Mouse (Mus musculus): ENCODE measurements around the gene Uggt1. TPM values are rescaled to one million over a fixed set of nuclear protein-coding genes. Genes with fewer than 3 reads are reported as not detected.

Gene Uggt1
- 10 to 100 TPM; 38.4 to 40.3 TPM for total RNA-seq (2021)
- long read RNA-seq, experiment 1, full-length matches to known transcripts: 12 of 24 reads
- long read RNA-seq, experiment 1, partial matches to known transcripts: 4 of 24 reads
- long read RNA-seq, experiment 1, other reads (novel, unspliced or antisense): 8 of 24 reads
- long read RNA-seq, experiment 2, full-length matches to known transcripts: 22 of 38 reads
- long read RNA-seq, experiment 2, partial matches to known transcripts: 6 of 38 reads
- long read RNA-seq, experiment 2, other reads (novel, unspliced or antisense): 10 of 38 reads

- peak; percentile 76 to 92 for DNase-seq (ENCODE audit: low spot score in 2 of 2)
Observed at GRCm38 (mm10) chr1:36244058-36244827, at the start of gene Uggt1. Gene Uggt1 (minus strand): TSS chr1:36244720.

- no peak for DNase-seq (ENCODE audit: low spot score in 2 of 2)
Observed at GRCm38 (mm10) chr1:36293470-36293869, 49.0 kb upstream of the Uggt1 start.

GRCm38 (mm10) chr1:36281849-36282248 is 37.3 kb upstream of the Uggt1 start:
- no peak for DNase-seq (ENCODE audit: low spot score in 2 of 2)

- no peak for DNase-seq (ENCODE audit: low spot score in 2 of 2)
Observed at GRCm38 (mm10) chr1:36280938-36281337, 36.4 kb upstream of the Uggt1 start.

DNA sequence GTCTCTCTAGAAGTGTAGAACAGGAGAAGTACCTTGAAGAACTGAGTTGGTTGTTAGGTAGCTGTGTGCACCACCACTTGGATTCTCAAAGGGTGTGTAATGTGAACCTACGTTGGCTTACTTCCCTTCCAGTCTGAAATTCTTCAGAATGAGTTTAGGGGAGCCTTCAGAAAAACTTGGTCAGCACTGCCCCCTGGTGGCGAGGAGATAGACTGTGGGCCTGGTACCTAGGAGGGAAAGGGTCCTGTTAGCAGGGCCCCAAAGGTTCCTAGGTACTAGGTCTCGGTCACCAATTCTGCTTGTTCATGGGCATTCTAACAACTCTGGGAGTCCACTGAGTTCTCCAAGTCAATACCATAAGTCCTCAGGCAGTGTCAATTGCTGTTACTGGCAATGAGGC is 34.7 kb upstream of the Uggt1 start:
- DNase-seq (ENCODE audit: low spot score in 2 of 2): peak; percentile 63 to 84

DNA sequence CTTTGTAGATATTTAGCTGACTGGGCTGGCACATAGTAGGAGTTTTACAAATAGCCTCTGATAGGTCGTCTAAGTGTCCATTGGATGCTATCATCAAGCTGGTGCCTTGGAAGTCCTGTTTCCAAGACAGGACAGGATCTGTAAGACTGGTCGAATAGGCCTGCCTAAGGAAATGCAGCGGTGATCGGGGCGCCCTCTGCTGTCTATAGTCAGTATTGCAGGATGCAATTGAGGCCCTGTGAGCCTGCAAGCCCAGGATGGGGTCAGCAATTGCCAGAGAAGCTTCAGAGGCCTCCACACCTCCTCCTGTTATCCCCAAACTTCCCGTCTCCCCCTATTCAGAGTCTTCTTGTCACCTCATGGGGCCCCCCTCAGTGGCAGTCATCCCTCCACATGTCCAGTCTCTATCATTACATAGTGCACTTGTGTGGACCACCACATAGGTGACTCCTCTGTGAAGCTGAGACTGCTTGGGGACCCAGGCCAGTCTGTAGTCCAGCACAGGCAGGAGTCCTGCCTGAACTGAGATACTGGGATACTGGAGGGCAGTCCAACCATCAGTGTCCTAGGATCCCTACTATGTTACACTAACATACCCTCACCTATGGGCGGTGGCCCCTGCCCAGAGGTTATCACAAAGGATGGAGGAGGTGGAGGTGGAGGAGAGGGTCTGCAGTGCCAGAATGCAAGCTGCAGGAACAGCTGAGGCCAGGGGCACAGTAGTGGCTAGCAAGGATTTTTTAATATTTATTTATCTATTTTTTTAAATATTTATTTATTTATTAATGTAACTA is 32.9 kb upstream of the Uggt1 start:
- peak; percentile 70 to 79 for DNase-seq (ENCODE audit: low spot score in 2 of 2)

DNA sequence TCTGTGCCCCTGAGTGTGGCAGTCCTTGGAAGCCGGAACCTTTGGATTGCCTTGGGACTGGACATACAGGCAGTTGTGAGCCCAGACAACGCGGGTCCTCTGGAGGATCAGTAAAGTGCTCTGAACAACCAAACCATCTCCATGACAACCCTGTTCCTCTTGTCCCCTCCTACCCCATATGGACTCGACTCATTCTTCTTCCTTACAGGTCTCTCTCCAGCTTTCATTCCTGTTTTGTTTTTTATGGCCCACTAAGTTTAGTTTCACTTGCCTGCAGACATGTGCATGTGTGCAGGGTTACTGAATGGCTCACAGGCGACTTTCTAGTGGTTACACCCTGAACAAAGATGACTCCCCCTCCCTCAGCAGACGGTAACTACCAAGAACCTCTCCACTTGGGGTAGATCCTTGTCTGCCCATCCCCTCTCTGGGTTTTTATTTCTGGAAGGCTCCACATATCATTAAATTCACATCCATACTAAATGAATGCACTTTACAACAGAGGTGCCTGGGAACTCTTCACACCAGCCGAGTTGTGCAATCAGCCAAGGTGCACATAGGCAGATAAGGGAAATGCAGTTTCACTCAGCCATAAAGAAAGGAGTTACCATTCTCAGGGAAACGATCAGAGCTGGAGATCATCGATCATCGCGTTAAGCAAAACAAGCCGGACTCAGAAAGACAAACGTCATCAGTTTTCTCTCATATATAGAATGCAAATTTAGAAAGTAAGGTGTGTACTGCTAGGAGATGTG is 31.3 kb upstream of the Uggt1 start:
- no peak for DNase-seq (ENCODE audit: low spot score in 2 of 2)

DNA sequence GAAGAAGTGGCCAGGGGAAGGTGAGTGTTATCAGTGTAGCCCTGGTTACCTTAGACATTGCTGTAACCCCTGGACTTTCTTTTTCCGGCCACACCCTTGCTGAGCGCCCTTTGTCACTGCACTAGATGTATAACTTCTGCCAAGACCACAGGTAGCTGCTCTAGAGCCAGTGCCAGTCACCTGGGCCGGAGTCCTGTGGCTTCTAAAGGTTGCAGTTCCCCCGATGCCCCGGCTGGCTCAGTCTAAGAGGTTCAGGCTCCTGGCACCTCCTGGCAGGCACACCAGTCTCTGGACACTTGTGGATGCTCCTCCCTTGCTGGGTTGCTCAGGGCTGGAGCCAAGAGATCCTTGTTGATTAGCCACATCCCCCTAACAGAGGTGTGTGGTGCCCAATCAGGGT is 29.9 kb upstream of the Uggt1 start, which contains the start of gene Neurl3:
Gene Neurl3 (minus strand): TSS at position 225 of the 400 bp plus-strand sequence.
- DNase-seq (ENCODE audit: low spot score in 2 of 2): no peak

DNA sequence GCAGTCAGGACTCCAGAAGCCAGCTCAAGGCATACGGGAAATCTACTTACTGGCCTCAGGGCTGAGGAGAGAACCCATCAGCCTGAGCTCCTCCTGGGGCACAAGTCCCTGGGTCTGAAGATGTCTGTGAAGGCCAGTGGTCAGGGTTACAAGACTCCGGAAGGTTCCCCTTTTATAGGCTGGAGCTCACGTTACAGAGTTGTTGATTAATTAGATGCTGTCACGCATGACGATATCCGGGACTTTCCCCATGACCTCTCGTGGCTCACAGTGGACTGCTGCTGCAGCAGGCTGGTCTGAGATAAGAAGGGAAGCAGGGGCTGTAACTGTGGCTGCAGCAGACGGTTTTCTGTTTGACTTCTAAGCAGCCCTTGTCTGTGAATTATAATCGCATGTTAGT is 28.8 kb upstream of the Uggt1 start:
- DNase-seq (ENCODE audit: low spot score in 2 of 2): no peak

DNA sequence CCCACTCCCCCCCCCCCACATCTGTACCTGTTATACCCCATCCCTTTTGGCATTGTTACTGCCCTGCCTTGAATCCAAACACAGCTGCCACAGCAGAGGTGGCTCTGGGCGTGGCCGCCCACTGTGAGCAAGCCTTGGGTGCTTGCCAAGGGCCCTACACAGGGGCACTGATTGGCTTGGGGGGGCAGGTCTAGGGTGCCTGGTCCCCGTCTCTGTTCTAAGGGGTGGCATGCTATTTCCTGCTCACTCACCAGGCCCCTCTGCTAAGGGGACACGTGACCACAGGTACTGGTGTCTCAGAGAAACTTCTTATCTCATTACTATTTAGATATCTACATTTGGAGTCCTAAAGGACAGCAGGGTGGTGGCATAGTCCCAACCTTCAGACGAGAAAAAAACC is 28.0 kb upstream of the Uggt1 start:
- no peak for DNase-seq (ENCODE audit: low spot score in 2 of 2)

DNA sequence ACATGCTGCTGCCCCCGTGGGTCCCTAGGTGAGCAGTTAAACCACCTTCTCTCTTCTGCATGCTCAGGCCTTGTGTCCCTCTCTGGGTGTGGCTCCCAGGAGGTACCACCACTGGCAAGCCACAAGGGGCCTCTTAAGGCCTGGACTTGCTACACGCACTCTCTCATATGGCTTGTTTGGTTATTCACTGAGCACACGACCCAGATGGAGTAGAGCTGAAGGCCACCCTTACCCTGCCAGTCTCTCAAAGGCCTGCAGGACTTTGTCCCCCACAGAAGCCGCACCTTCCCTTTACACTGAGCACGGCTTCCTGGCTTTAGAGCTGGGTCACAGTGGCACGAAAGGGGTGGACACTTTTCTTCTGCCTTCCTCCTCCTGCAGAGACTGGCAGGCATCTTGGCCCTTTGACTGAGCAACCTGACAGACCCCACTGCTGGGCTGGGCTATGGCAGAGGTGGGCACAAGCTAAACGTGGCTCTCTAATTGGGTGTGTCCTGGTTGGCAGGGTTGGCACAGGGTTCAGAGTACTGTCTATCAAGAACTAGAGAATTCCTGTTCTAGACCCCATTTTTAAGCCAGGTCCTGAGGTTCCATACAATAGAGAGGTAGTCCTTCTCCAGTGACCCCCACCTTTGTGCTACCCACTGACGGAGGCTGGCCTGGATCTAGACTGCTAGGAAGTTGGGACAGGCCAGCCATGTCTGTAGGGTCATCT is 27.2 kb upstream of the Uggt1 start:
- DNase-seq (ENCODE audit: low spot score in 2 of 2): no peak

DNA sequence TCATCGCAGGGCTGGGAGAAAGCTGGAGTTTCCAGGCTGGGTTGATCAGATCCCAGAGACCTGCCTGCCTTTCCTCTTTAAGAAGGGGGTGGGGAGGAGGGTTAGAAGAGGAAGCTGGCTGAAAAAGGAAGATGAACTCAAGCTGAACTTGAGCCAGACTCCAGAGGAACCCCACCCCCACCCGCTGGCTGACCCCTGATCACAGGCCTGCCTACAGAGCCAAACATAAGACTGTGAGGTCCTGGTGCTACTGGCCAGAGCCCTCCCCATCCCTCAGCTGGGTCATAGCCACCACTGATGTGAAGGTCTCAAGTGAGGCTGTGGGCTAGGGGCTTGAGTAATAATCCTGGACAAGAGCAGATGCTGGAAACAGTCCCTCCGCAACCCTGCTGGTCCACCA is 26.1 kb upstream of the Uggt1 start:
- peak in 1 of 2 experiments; percentile 27 for DNase-seq (ENCODE audit: low spot score in 2 of 2)

DNA sequence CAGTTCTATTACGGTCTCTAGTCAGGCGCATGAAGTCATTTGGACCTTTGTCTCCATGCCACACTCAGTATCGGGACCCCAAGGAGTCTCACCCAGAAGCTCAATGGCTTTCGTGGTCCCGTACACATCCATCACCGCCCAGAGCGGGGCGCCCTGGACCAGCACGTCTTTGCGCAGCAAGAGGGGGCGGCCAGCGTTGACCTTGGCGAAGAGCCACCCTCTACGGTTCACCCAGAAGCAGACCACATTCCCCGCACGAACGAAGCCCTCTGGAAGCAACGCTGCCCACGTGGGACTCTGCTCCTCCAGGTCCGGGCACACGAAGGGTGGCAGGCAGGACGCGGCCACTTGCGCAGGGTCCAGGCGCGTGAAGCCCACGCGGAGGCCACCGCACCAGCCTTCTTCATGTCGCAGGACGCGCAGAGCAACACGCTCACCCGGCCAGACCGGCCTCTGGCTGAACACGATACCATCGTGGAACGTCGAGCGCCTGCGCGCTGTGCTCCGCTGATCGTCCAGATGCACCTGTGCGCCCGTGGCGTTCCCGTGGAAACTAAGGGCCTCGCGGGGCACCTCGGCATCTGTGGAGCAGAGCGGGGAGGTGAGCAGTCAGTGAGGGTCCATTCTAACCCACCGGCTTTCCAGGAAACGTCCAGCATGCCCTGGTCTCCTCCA is 24.7 kb upstream of the Uggt1 start:
- no peak for DNase-seq (ENCODE audit: low spot score in 2 of 2)

DNA sequence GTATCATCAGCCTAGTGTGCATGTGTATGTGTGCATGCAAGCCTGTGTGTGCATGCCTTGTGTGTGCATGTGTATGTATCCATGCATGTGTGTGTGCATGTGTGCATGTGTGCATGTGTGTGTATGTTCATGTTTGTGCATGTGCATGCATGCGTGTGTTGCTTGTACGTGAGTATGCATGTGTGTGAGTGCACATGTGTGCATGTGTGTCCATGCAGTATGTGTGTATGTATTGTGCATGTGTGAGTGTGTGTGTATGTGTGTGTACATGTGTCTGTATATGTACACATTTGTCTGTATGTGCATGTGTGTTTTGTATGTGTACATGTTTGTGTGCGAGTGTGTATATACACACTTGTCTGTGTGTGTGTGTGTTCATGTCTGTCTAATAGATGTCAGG is 23.1 kb upstream of the Uggt1 start:
- no peak for DNase-seq (ENCODE audit: low spot score in 2 of 2)

GRCm38 (mm10) chr1:36266293-36266692 is 21.8 kb upstream of the Uggt1 start:
- no peak for DNase-seq (ENCODE audit: low spot score in 2 of 2)

DNA sequence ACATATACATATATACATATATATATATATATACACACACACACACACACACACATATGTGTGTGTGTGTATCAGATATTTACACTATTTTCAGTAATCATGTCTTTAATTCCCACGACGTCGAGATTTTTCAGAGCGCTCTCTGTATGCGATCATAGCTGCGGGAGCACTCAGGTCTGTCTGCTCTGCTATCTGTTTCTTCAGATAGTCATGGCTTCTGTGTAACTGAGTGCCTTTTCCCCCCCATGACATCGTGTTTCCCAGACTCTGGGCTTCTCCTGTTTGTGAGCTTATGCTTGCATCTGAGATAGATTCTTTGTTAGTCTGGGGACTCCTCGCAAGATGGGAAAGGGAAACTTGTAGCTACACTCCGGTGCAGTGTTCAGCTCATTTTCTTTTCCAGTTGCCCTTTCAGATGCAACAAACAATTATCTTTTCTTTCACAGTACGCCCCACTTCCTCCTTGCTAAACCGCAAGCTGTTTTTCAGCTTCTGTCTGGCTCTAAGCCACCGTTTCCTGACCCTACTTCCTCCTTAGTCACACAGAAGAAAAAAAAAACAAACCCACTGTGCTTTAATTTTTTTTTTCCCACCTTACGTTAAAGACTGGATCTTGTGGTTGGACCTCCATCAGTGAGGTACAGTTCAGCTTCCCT is 19.4 kb upstream of the Uggt1 start:
- peak in 1 of 2 experiments; percentile 38 for DNase-seq (ENCODE audit: low spot score in 2 of 2)

- no peak for DNase-seq (ENCODE audit: low spot score in 2 of 2)
Observed at GRCm38 (mm10) chr1:36261708-36262504, 17.4 kb upstream of the Uggt1 start.

DNA sequence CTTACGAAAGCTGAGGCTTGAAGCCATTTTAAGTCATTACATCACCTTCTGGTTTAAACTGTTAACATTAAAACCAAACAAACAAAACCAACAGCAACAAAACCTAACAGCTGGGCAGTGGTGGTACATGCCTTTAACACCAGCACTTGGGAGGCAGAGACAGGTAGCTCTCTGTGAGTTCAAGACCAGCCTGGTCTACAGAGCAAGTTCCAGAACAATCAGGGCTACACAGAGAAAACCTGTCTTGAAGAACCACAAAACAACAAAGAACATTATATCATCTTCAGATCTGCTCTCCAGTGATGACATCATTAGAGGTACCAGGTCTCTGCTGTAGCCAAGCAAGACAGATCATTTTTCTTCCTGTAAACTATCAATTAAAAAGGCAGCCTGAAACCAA is 15.9 kb upstream of the Uggt1 start:
- DNase-seq (ENCODE audit: low spot score in 2 of 2): no peak

Data from gastrocnemius, postnatal 4 days (tissue).